Mouse (Mus musculus): ENCODE measurements around the gene Arid1a.
"Not testable (repeated sequence)": the region's sequence is repeated elsewhere in the genome, so short reads cannot be mapped to it uniquely, and the experiment has no call there.

The Arid1a gene

GRCm38 (mm10) chr4:133651986-133652385, 104.6 kb downstream of the Arid1a start:
- DNase-seq (ENCODE audit: low spot score in 2 of 2): no peak

- no peak for DNase-seq (ENCODE audit: low spot score in 2 of 2)
Observed at GRCm38 (mm10) chr4:133651445-133651844, 105.1 kb downstream of the Arid1a start.

DNA sequence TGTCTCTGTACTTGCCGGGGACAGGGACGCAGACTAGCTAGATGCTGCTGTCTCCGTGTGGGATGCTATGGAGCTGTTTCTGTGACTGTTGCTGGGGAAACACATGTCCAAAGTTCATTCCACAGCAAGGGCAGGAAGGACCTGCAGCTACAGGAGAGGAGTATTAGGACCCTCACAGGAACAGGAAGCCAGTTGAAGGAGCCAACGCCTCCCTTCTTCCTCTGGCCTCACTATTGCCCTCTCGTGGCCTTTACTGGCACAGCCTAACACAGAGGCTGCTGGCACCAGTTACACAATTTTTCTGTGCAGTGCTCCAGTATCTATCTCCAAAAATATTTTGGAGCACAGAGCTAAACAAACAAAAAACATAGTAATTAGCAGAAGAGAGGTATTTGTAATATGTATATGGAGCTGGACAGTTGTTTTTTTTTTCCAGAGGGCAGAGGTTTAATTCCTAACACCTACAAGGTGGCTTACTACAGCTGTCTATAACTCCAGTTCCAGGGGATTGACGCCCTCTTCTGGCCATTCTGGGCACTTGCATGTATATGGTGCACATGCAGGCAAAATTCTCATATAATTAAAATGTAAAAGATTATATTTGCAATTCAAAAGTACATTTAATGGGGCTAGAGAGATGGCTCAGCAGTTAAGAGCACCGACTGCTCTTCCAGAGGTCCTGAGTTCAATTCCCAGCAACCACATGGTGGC, 106.4 kb downstream of the Arid1a start, which contains the start of gene Zdhhc18:
Gene Zdhhc18 (minus strand): TSS at position 166 of the 711 bp plus-strand sequence.
- peak; percentile 53 to 80 for DNase-seq (ENCODE audit: low spot score in 2 of 2)

DNA sequence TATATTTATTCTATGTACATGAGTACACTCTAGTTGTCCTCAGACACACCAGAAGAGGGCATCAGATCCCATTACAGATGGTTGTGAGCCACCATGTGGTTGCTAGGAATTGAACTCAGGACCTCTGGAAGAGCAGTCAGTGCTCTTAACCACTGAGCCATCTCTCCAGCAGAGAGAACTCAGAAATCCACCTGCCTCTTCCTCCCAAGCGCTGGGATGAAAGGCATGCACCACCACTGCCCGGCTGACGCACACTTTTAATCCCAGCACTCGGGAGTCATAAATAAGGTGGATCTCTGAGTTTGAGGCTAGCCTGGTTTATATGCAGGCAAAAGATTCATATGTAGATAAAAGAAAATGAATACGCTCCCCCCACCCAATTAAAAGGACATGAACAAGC, 107.1 kb downstream of the Arid1a start:
- DNase-seq (ENCODE audit: low spot score in 2 of 2): not testable (repeated sequence)

DNA sequence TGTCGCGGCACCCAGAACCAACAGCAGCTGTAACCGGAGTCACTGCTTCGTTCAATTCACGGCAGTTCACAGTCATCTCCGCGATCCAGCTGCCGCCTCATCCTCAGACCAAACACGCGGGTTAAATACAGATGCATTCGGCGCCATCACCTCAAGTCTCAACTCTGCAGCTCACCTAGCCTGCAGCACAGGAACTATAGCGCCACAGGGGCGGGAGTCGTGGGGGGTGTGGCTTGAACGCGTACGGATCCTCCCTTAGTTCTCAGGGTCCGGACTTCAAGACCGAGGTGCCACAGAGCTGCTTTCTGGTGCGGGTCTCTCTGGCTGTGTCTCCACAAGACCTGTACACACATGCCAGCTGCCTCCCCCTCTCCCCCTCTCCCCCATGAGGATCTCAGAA, 110.9 kb downstream of the Arid1a start:
- DNase-seq (ENCODE audit: low spot score in 2 of 2): no peak

GRCm38 (mm10) chr4:133645195-133645594, 111.4 kb downstream of the Arid1a start:
- no peak for DNase-seq (ENCODE audit: low spot score in 2 of 2)

- no peak for DNase-seq (ENCODE audit: low spot score in 2 of 2)
Observed at GRCm38 (mm10) chr4:133634043-133634410, 122.5 kb downstream of the Arid1a start.

- DNase-seq (ENCODE audit: low spot score in 2 of 2): peak; percentile 82 to 92
Observed at GRCm38 (mm10) chr4:133633332-133634042, 123.1 kb downstream of the Arid1a start.

DNA sequence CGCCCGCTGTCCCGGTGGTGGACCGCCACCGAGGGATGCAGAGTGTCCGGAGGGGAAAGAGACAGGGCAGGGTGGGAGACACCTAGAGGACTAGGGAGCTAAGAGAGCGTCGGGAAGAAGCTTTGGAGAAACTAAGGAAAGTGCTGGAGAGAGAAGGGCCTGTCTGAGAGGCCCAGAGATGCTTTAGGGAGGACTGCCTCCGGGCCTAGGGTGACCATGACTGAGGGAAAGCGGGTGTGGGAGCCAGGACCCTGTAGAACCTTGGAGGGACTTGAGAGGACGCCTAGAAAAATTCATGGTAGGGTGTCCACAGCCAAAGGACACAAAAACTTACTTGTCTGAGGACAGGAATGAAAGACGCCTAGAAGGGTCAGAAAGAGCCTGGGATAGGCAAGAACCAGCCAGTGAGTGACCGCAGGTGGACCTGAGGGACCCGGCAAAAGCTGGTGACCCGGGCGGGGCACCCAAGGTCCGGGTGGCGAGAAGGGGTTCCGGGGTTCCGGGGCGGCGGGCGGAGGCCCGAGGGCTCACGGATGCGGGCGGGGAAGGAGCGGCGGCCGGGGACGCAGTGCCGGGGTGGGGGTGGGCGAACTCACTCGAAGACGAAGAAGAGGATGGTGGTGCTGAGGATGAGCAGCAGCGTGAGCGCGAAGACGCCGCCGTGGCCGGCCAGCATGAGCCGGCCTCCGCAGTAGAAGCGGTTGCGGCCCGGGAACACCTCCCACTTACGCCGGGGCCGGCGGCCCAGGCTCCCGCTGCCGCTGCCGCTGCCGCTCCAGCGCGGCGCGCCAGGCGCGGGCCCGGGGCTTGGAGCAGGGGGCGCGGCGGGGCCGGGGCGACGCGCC, 123.9 kb downstream of the Arid1a start:
- DNase-seq (ENCODE audit: low spot score in 2 of 2): no peak

- no peak for DNase-seq (ENCODE audit: low spot score in 2 of 2)
Observed at GRCm38 (mm10) chr4:133631769-133632411, 124.7 kb downstream of the Arid1a start.

DNA sequence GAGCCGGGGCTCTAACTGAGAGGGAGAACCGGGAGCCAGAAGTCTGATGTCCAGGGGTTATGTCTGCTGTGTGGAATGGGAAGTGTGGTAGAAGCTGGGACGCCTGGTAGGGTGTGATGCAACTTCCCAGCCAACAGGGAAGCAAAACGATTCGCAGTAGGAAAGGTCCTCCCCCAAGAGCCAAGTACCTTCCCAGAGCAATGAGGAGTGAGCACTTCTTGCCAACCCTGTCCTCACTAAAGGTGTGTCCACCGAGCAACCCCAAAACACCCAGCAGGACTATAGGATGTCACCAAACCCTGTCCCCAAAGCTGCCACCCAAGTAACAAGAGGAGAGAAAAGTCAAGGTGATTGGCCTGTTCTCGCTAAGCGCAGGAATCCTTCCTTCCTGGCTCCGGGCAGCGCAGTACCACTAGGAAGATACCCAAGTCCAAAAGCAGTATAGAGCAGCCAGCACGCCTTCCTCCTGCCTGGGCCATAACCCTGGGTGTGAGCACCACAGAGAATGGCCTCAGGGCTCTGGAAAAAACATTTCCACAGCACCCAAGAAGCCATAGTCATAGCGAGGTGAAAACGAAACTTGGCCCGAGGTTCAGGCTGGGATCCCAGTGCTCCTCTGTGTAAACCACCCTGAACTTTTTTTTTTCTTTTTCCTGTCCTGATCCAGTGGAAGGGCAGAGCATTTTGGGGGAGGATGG, 125.3 kb downstream of the Arid1a start:
- DNase-seq (ENCODE audit: low spot score in 2 of 2): no peak

- no peak for DNase-seq (ENCODE audit: low spot score in 2 of 2)
Observed at GRCm38 (mm10) chr4:133630326-133630920, 126.1 kb downstream of the Arid1a start.

DNA sequence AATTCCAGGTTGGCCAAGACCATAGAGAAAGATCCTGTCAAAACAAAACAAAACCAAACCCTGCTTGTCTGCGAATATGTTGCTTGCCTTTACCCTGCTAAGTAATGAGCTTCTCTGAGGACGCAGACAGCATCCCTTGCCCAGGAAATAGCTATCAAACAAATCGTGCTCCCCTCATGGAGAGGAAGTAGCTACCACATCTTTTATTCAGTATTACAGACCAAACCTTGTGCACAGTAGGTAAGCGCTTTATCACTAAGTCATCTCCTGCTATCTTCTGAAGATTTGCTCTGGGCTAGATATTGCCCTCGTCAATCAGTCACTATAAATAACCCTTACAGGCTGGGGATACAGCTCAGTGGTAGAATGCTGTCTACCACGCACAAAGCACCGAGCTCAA, 127.4 kb downstream of the Arid1a start:
- no peak for DNase-seq (ENCODE audit: low spot score in 2 of 2)
